ENCODE assay signal across 8 mouse cellular contexts in the genomic region with DNA sequence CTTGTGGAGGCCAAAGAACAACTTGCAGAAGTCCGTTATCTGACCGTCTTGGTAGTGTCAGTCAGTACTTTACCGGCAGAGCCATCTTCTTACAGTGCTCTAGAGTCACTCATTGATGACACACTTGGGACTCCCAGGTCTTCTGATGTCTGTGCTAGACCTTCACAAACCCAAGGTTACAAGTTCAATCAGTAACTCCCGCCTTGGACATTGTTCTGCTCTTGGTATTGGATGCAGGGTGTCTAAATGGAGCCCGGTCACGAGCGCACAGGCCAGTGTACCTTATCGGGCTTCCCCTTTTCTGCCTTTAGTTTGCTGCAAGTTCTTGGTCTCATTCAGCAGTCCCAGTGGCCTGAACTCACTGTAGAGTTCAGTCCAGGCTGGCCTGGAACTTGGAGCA. TPM values are rescaled to one million over a fixed set of nuclear protein-coding genes. Genes with fewer than 3 reads are reported as not detected.
DNase-seq lines count a peak whose midpoint lies in the region; ATAC-seq lines count a peak whose summit lies in the region.

No protein-coding gene starts in this region.

- peaks cover 17% of the 10 kb centered on the region for H3K4me1 ChIP-seq in lung, embryonic 15.5 days
- H3K4me1 ChIP-seq in brown adipose tissue, adult 24 weeks (ENCODE audit: control insufficient read depth, insufficient read depth, insufficient read length, low read length), result peaks cover 14% of the 10 kb centered on the region
- H3K4me1 ChIP-seq in hindbrain, embryonic 12.5 days, result peaks cover 20% of the 10 kb centered on the region

- H3K9ac ChIP-seq in lung, embryonic 15.5 days, result peak overlapping the region; percentile 49
- peak overlapping the region; percentile 49 for H3K9ac ChIP-seq in hindbrain, embryonic 12.5 days

- no peak overlapping the region for H3K27ac ChIP-seq in lung, embryonic 15.5 days
- no peak overlapping the region for H3K27ac ChIP-seq in brown adipose tissue, adult 24 weeks (replicated peaks; ENCODE audit: low read depth, low read length)
- H3K27ac ChIP-seq in hindbrain, embryonic 12.5 days, result no peak overlapping the region
- peak overlapping the region; percentile 80 for H3K27ac ChIP-seq in macrophage

- 36% methylated on average over 8 of the region's 8 CpGs for WGBS in lung, embryonic 15.5 days
- WGBS in hindbrain, embryonic 12.5 days, result 40% methylated on average over 8 of the region's 8 CpGs
- 4% methylated on average over 8 of the region's 8 CpGs for WGBS in macrophage (ENCODE audit: missing documents)

- DNase-seq in lung, postnatal 14 days, result no peak
- DNase-seq in embryo, embryonic 9.5 days (ENCODE audit: extremely low spot score), result no peak
- DNase-seq in adrenal gland, postnatal 14 days, result no peak
- DNase-seq in gastrocnemius, postnatal 36 days, result no peak

- intact Hi-C loops in gastrocnemius, postnatal 36 days (cut with DNase I), result loop anchor here (10.0 kb wide), 1 partner anchor 1032 kb away; the partner anchor contains the start of gene Mrpl35

- H3K79me2 ChIP-seq in macrophage (ENCODE audit: inconsistent target), result peaks cover 29% of the 10 kb centered on the region

- H3K27me3 ChIP-seq in lung, embryonic 15.5 days, result no peaks in the 10 kb centered on the region
- no peaks in the 10 kb centered on the region for H3K27me3 ChIP-seq in hindbrain, embryonic 12.5 days

- H3K4me2 ChIP-seq in lung, embryonic 15.5 days, result peak overlapping the region; percentile 97
- H3K4me2 ChIP-seq in hindbrain, embryonic 12.5 days (replicated peaks), result peak overlapping the region; percentile 87

- H3K36me3 ChIP-seq in lung, embryonic 15.5 days, result no peaks in the 10 kb centered on the region
- no peaks in the 10 kb centered on the region for H3K36me3 ChIP-seq in hindbrain, embryonic 12.5 days
- H3K36me3 ChIP-seq in macrophage (ENCODE audit: inconsistent target), result no peaks in the 10 kb centered on the region

- no peaks in the 10 kb centered on the region for H3K9me3 ChIP-seq in lung, embryonic 15.5 days
- no peaks in the 10 kb centered on the region for H3K9me3 ChIP-seq in hindbrain, embryonic 12.5 days (replicated peaks)

- peak overlapping the region; percentile 77 for H3K4me3 ChIP-seq in lung, embryonic 15.5 days
- peak overlapping the region; percentile 66 for H3K4me3 ChIP-seq in brown adipose tissue, adult 24 weeks (ENCODE audit: insufficient read depth, low read depth, low read length)
- H3K4me3 ChIP-seq in hindbrain, embryonic 12.5 days, result peak overlapping the region; percentile 75
- peak overlapping the region; percentile 65 for H3K4me3 ChIP-seq in macrophage (ENCODE audit: inconsistent target)

- no peak for ATAC-seq in lung, embryonic 15.5 days (ENCODE audit: borderline replicate concordance, extremely low read depth, low FRiP score, low TSS enrichment)
- ATAC-seq in hindbrain, embryonic 12.5 days (ENCODE audit: low FRiP score), result peak; percentile 35

RNA-seq across cellular contexts. Expression of gene Rpia, which starts 0.6 kb away (rescaled TPM):
- 2.3 and 2.5 TPM in 2 replicates for polyA plus RNA-seq in lung, embryonic 15.5 days (2015; fragmentation: Nextera tagmentation; extraction: Ambion mirVana)
- polyA plus RNA-seq in brown adipose tissue, adult 24 weeks (2012; ENCODE audit: insufficient read depth, insufficient read length, missing spikeins), result 18.1 and 42.6 TPM in 2 replicates
- 3.2 and 3.5 TPM in 2 replicates for polyA plus RNA-seq in hindbrain, embryonic 12.5 days (2016; fragmentation: Nextera tagmentation; extraction: Ambion mirVana)
- total RNA-seq in macrophage (2018; cell fraction: chromatin; rRNA removed), result 10 to 100 TPM in 10 of 26 experiments, 1 to 10 TPM in 15, under 1 TPM in 1; 0.76 to 21.0 (median 8.4) TPM
- 10 to 100 TPM in 15 of 26 experiments, 1 to 10 TPM in 11; 6.1 to 14.8 (median 11.2) TPM for total RNA-seq in macrophage (2018; cell fraction: cytosol; rRNA removed)
- 10 to 100 TPM in 8 of 26 experiments, 1 to 10 TPM in 18; 2.0 to 21.3 (median 7.6) TPM for total RNA-seq in macrophage (2018; cell fraction: nucleus; rRNA removed)
- polyA plus RNA-seq in macrophage (2018), result 8.3 to 10.7 TPM (median 10.0 TPM) in 3 replicates
- 21.0 and 23.7 TPM in 2 replicates for total RNA-seq in adrenal gland, postnatal 14 days (2021)
- total RNA-seq in gastrocnemius, postnatal 36 days (2021), result 10 to 100 TPM; 12.1 to 16.3 TPM

RNA-seq across cellular contexts. Expression of gene Eif2ak3, which starts 51.7 kb away (rescaled TPM):
- 10.4 and 11.0 TPM in 2 replicates for polyA plus RNA-seq in lung, embryonic 15.5 days (2015; fragmentation: Nextera tagmentation; extraction: Ambion mirVana)
- polyA plus RNA-seq in brown adipose tissue, adult 24 weeks (2012; ENCODE audit: insufficient read depth, insufficient read length, missing spikeins), result 6.5 and 6.6 TPM in 2 replicates
- 16.1 and 17.6 TPM in 2 replicates for polyA plus RNA-seq in hindbrain, embryonic 12.5 days (2016; fragmentation: Nextera tagmentation; extraction: Ambion mirVana)
- total RNA-seq in macrophage (2018; cell fraction: chromatin; rRNA removed), result 10 to 100 TPM in 16 of 26 experiments, 1 to 10 TPM in 10; 2.0 to 48.8 (median 17.9) TPM
- 10 to 100 TPM in 9 of 26 experiments, 1 to 10 TPM in 17; 2.3 to 17.5 (median 8.7) TPM for total RNA-seq in macrophage (2018; cell fraction: cytosol; rRNA removed)
- total RNA-seq in macrophage (2018; cell fraction: nucleus; rRNA removed), result 10 to 100 TPM in 16 of 26 experiments, 1 to 10 TPM in 10; 4.3 to 34.5 (median 14.5) TPM
- 11.0 to 14.7 TPM (median 11.2 TPM) in 3 replicates for polyA plus RNA-seq in macrophage (2018)
- total RNA-seq in adrenal gland, postnatal 14 days (2021), result 16.4 and 22.9 TPM in 2 replicates
- total RNA-seq in gastrocnemius, postnatal 36 days (2021), result 1 to 10 TPM; 3.8 to 4.0 TPM
